ENCODE assay signal across 9 mouse cellular contexts in the genomic region with DNA sequence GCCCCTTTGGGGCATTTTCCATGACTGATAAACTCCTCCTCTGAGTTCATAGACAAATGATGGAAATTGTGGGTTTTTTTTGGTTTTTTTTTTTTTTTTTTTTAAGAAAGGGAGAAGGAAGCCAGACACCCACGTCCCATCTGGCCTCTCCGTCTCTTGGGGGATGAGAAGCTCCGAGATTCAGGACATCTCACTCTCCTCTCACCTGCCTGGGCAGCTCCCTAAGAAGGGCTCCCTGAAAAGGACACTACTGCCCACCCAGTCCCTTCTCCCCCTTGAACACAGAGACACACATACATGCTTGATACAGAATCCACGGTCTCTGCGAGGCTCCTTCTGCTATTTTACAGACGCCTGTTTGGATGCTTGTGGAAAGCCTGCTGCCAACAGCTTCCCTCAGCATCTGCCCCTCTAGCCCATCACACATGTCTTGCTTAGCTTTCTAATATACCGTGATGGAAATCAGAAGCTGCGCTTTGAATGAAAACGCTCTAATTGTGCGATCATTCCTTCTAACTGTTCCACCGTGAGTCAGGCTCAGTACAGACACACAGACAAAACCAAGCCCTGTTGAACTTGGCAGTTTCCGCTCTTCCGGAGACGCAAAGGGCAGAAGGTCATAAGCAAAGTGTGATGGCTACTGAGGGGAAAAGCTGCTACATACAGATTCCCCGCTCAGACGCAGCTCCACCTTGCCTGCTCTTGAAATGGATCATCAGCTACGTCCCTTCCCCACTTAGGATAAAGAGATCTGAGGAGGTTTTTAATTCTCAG.
A peak's percentile ranks its signal among the peaks of the same experiment; 100 is the strongest.
DNase-seq lines count a peak whose midpoint lies in the region; ATAC-seq lines count a peak whose summit lies in the region.
"Had no signal": no experiment of that assay in that cellular context is flagged by ENCODE, and none has a peak within 500 bp of the region (broad histone marks: within the 10 kb centered on the region; RNA-seq: fewer than 3 reads in every experiment).

No protein-coding gene starts in this region.

- no peaks in the 10 kb centered on the region for H3K36me3 ChIP-seq in forebrain, embryonic 16.5 days (ENCODE audit: control insufficient read depth, insufficient read depth)

- no peaks in the 10 kb centered on the region for H3K27me3 ChIP-seq in forebrain, embryonic 16.5 days (replicated peaks; ENCODE audit: control insufficient read depth, insufficient read depth, low read length)

- ATAC-seq in forebrain, embryonic 16.5 days, result peak; percentile 43

- intact Hi-C loops in left cerebral cortex, postnatal 36 days (cut with DNase I), result loop anchor here (2.0 to 10.0 kb wide), 7 partner anchors 46 to 1812 kb away; no protein-coding TSS in a partner anchor
- intact Hi-C loops in heart, postnatal 14 days (cut with DNase I), result loop anchor here (10.0 kb wide), 2 partner anchors 1532 to 1602 kb away; no protein-coding TSS in a partner anchor
- intact Hi-C loops in heart, postnatal 10 days (cut with DNase I), result loop anchor here (5.0 kb wide), 3 partner anchors 1534 to 1814 kb away; no protein-coding TSS in a partner anchor

- peak overlapping the region; percentile 30; the same call in 1 of the 2 replicates for H3K9ac ChIP-seq in forebrain, embryonic 16.5 days (replicated peaks; ENCODE audit: low read depth, low read length)

- no peak overlapping the region for H3K4me3 ChIP-seq in forebrain, embryonic 16.5 days (replicated peaks; ENCODE audit: low read length)

- H3K27ac ChIP-seq in forebrain, embryonic 16.5 days (ENCODE audit: low read length), result peak overlapping the region; percentile 90
- H3K27ac ChIP-seq: kidney, postnatal 0 days had no signal

- H3K9me3 ChIP-seq in forebrain, embryonic 16.5 days (ENCODE audit: control insufficient read depth, low read length), result no peaks in the 10 kb centered on the region

- DNase-seq in layer of hippocampus, adult 11-12 months (ENCODE audit: low spot score), result peak; percentile 43
- no peak for DNase-seq in layer of hippocampus, adult 9-10 months (ENCODE audit: low spot score)
- DNase-seq in left cerebral cortex, postnatal 36 days (ENCODE audit: low spot score in 2 of 2), result peak; percentile 59 to 60
- DNase-seq in right cerebral cortex, postnatal 14 days, result peak; percentile 26
- DNase-seq in spleen, postnatal 36 days (ENCODE audit: low spot score in 2 of 2), result no peak
- DNase-seq in heart, postnatal 14 days, result no peak
- no peak for DNase-seq in heart, postnatal 10 days

- peak overlapping the region; percentile 38 for H3K4me2 ChIP-seq in forebrain, embryonic 16.5 days (ENCODE audit: low read length)

- H3K4me1 ChIP-seq in forebrain, embryonic 16.5 days (replicated peaks; ENCODE audit: control insufficient read depth, insufficient read depth, low read length), result peaks cover 37% of the 10 kb centered on the region

- 50% methylated on average over 17 of the region's 17 CpGs for WGBS in forebrain, embryonic 16.5 days

Comparison
In these comparisons a context has a peak if more than half of its experiments do, and no peak if none do; other contexts are left out.
1. DNase-seq: peak in layer of hippocampus, adult 11-12 months (single experiment), left cerebral cortex, postnatal 36 days (2 of 2) and right cerebral cortex, postnatal 14 days (single experiment); none in layer of hippocampus, adult 9-10 months (single experiment), spleen, postnatal 36 days (0 of 2), heart, postnatal 14 days (0 of 2) and heart, postnatal 10 days (0 of 2).